Mouse (Mus musculus): ENCODE measurements around the gene BC049715. TPM values are rescaled to one million over a fixed set of nuclear protein-coding genes. Genes with fewer than 3 reads are reported as not detected.

BC049715 gene
- 2.2 and 4.9 TPM in 2 replicates for total RNA-seq (2023)

DNA sequence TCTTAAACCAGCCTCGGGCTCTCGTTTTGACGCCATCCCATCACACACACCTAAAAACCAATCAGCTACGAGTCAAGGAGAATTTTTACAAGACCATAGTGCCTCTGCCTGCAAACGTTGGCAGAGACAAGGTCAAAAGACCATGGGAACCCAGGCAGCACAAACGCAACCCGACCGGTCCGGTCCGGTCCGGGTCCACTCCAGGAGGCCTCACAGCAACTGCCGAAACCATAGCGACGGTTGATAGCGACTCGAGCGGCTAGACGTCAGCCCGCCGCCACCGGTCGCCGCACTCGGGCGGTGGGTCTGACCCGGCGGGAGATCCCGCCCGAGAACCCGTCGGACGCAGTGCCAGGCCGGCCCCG, at the start of gene BC049715:
Gene BC049715 (plus strand): TSS at position 111 of the 365 bp plus-strand sequence.

DNA sequence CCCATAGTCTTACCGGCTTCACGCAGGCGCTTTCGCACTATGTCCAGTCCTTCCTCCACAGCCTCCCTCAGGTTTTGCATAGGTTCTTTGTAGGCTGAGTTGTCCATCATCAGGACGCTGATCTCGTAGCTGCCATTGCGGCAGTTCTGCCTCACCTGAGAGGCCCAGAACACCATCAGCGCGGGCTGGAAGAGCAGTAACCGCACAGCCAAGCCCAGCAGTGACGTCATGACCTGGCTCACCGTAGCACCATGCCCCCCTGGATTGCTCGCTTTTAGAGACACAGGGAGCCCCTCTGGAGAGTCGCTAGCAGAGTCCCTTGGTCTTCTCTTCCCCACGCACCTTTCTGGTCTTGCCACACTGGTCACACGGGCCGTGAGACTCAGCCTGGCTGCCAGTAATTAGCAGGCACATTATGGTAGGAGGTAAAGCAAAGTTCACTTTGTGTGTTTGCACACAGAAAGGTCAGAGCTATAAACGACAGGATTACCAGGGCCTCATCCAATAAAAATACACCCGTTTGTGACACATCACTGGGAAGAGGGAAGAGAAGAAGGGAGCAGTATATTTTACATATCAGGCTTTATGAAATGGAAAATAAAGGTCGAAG, 45.9 kb upstream of the BC049715 start, which contains the start of gene Gucy2c:
Gene Gucy2c (minus strand): TSS at position 389 of the 610 bp plus-strand sequence.

DNA sequence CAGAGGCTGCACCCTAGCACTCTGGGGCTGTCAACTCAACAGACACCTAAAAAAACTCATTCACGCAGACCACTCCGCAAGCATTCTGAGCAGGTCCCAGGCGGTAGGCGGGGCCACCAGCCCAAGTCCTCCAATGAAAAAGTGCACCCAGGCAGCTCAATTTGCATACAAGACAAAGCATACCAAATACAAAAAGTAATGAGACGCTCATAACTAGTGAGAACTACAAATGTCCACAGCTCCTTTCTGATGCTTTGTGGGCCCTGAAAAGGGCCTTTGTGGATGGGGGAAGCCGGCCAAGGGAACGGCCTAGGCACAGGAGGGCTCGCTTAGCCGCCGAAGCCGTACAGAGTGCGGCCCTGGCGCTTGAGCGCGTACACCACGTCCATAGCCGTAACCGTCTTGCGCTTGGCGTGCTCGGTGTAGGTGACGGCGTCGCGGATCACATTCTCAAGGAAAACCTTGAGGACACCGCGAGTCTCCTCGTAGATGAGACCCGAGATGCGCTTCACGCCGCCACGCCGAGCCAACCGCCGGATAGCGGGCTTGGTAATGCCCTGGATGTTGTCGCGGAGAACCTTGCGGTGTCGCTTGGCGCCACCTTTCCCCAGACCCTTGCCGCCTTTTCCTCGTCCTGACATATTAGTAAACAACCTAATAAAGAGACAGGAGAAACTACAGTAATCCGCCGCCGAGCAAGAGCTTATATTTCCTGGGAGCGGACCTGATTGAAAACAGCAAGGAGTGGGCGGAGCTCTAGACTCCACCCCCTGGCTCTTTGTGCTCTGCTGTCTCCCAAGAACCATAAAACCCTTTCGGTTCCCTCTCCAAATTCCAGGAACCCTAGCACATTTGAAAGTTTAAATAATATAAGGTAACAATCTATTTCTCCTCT, 23.4 kb upstream of the BC049715 start, which contains the start of gene Hist4h4:
Gene Hist4h4 (minus strand): TSS at position 677 of the 895 bp plus-strand sequence.

DNA sequence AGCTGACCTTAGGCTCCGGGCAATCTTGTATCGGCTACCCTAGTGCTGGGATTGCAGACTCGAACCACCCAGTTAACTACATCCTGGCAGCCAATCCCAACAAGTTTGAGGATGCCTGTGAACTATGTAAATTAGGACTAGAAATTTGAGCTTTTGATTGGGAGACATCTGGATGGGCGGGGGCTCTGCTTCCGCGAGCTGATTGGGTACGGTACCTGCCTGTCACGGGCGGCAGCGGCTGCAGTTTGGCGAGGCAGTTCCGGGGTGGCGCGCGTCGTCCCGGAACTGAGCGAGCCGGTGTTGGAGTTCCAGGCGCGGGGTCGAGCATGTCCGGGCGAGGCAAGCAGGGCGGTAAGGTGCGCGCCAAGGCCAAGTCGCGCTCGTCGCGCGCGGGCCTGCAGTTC, 19.4 kb upstream of the BC049715 start, which contains the start of gene H2afj:
Gene H2afj (plus strand): TSS at position 231 of the 404 bp plus-strand sequence.

DNA sequence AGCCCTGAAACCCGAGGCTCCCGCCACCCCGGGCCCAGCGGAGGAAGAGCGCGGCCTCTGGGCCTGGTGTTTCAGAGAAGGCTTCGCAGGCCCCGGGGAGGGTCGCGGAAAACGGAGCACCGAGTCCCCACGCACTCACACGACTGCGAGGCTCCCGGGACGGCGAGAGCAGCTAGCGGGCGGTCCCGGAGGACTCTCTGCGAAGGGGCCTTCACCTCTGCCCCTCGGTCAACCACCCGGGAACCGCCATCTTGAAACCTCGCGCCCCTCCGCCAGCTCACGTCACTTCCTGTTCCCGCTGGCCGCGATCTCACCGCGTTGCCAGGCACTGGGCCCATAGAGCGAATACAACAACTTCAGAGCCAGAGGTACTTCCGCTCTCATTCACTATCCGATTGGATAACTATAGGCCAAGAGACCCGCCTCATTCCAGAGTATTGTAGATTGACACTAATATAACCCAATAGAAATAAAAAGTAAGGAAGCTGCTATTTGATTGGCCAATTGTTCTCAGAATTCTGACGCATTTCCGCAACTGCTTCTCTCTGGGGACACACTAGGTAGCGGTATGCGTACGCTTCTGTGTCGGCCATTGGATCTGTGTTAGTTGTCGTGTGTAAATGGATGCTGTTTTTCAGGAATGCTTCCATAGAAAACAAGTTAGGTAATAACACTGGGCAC, 595 bp downstream of the BC049715 start, which contains the start of gene Wbp11:
Gene Wbp11 (minus strand): TSS at position 353 of the 681 bp plus-strand sequence.

DNA sequence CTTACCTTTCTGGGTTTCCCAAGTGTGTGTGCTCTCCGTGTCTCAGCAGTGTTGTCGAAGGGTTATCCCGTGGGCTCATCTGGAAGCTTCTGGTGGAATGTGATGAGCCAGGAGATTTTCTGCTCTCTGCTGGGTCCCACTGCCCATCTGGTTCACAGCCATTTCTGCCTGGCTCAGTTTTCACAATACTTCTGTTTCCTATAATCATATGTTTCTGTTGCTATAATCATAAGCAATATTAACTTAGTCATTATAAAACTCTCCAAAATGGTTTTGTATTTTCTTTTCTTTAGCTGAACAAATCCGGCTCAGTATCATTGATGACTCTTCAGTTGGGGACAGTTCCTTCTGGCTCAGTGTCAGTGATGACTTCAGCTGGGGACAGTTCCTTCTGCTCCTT, 7.9 kb downstream of the BC049715 start, which contains the start of gene Smco3:
Gene Smco3 (minus strand): TSS at position 101 of the 400 bp plus-strand sequence.

DNA sequence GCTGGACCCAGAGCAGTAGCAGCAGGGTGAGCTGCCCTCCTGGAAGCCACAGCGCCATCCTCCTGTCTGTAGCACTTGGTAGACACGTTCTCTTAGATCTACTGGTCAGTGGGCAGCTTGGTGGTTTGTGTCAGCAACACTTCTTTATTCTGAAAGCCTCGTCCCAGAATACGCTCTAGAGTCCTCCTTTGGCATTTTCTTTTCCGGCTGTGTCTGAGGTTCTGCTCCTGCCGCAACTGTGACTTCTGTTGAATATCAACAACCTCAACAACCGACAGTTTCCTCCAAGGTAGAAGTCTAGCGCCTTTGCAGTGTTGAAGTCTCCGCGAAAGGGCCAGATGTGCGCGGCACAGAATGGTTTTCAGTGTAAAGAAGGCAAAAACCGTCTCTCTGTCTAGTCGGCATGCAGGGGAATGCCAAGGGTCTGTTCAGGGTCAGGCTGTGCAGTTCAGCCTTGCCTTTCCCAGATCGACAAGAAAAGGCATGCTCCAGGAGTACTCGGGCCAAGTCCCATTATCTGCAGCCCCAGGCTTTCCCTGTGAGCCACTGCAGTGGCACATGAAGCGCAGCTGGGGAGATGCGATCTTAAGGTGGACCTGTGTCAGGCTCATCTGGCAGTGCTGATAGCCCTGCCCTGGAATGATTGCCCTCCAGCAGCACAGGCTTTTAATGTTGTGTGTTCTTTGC, 29.9 kb downstream of the BC049715 start, which contains the start of gene Art4:
Gene Art4 (minus strand): TSS at position 548 of the 687 bp plus-strand sequence.

DNA sequence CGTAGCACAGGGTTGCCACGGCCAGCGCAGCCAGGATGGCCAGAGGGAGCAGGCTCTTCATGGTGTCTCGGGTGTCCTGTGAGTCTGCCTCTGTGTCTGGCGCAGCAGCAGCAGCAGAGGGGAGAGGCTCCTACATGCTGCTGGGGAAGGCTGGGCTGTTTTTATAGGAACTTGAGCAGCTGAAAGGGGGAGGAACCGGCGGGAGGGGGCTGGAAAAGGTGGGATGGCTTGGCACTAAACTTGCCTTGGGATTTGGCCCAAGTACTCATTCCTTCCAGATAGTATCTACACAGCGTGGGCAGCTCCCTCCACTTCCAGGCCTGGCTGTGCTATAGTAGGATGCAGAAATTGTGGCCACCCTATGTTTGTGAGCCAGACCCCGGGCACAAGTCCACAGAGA, 48.2 kb downstream of the BC049715 start, which contains the start of gene Mgp:
Gene Mgp (minus strand): TSS at position 154 of the 400 bp plus-strand sequence.

Other genes with a start within 250 kb of the BC049715 start
- gene Plbd1, start 165.7 kb upstream of the BC049715 start, total RNA-seq (2023): 563 and 660 TPM in 2 replicates
- gene Gucy2c, start 45.9 kb upstream of the BC049715 start, total RNA-seq (2023): 0.35 and 0.59 TPM in 2 replicates
- 38.7 and 48.1 TPM in 2 replicates for gene Hist4h4, start 23.2 kb upstream of the BC049715 start, total RNA-seq (2023)
- 82.0 and 84.1 TPM in 2 replicates for gene H2afj, start 19.4 kb upstream of the BC049715 start, total RNA-seq (2023)
- 115 and 147 TPM in 2 replicates for gene Wbp11, start 607 bp downstream of the BC049715 start, total RNA-seq (2023)
- gene Smco3, start 7.8 kb downstream of the BC049715 start, total RNA-seq (2023): not detected in 2 replicates
- gene Art4, start 30.1 kb downstream of the BC049715 start, total RNA-seq (2023): not detected in 2 replicates
- not detected in 2 replicates for gene Mgp, start 48.2 kb downstream of the BC049715 start, total RNA-seq (2023)
- 2.9 and 6.6 TPM in 2 replicates for gene Erp27, start 94.6 kb downstream of the BC049715 start, total RNA-seq (2023)
- gene Pde6h, start 96.2 kb downstream of the BC049715 start, total RNA-seq (2023): 0.16 TPM in 1 of 2 replicates, not detected in the other
- 1,661 and 2,140 TPM in 2 replicates for gene Arhgdib, start 114.3 kb downstream of the BC049715 start, total RNA-seq (2023)